Mouse (Mus musculus) small intestine, adult 2 months (tissue): ENCODE results near the gene Zxdc. TPM values are rescaled to one million over a fixed set of nuclear protein-coding genes. Genes with fewer than 3 reads are reported as not detected.

Experiments
- H3K27ac ChIP-seq: fragments of 200-500 bp; 2 replicates; pipeline ENCODE4 v1.5.1; 2012; ENCODE audit warnings: low read depth, low read length, control low read depth, inconsistent platforms; ENCODE audit not compliant: insufficient read depth
- H3K27me3 ChIP-seq: fragments of 200-500 bp; 2 replicates; pipeline ENCODE4 v1.6.1; 2012; ENCODE audit warnings: mild to moderate bottlenecking, moderate library complexity, low read length, inconsistent platforms; ENCODE audit not compliant: control insufficient read depth, insufficient read depth
- H3K36me3 ChIP-seq: fragments of 200-500 bp; 2 replicates; pipeline ENCODE4 v1.6.1; 2012; ENCODE audit warnings: mild to moderate bottlenecking, low read length, control low read depth, inconsistent platforms; ENCODE audit not compliant: control insufficient read depth, insufficient read depth
- H3K4me1 ChIP-seq: fragments of 200-500 bp; 2 replicates; pipeline ENCODE4 v1.6.1; 2012; ENCODE audit warnings: low read length, inconsistent platforms, mixed read lengths; ENCODE audit not compliant: control insufficient read depth, insufficient read depth, insufficient read length
- H3K4me3 ChIP-seq: fragments of 200-500 bp; 2 replicates; pipeline ENCODE4 v1.5.1; 2012; ENCODE audit warnings: low read depth, mild to moderate bottlenecking, control low read depth, inconsistent platforms, low read length, moderate library complexity
- CTCF ChIP-seq: fragments of 200-500 bp; IDR thresholded peaks from 2 replicates; pipeline ENCODE4 v1.5.1; 2012; ENCODE audit warnings: low read depth, mild to moderate bottlenecking, control low read depth, inconsistent platforms, low read length, moderate library complexity, mixed read lengths; ENCODE audit not compliant: insufficient replicate concordance, insufficient read length; ENCODE audit errors: extremely low read depth
- POLR2A ChIP-seq: fragments of 200-500 bp; IDR thresholded peaks from 2 replicates; pipeline ENCODE4 v1.6.1; 2012; ENCODE audit warnings: low read depth, mild to moderate bottlenecking, control low read depth, inconsistent platforms, low read length, moderate library complexity
- whole genome bisulfite sequencing: fragments of 180-500 bp; shearing (Covaris S2); methylation state at CpG from one replicate; pipeline ENCODE4 v1.1.7; 2018; 5-methylcytosine and 5-hydroxymethylcytosine counted together
- polyA plus RNA-seq: library from polyadenylated mRNA; depleted of rRNA; stranded (reverse); fragments of >200 nt; gene quantifications from 2 replicates; pipeline ENCODE4 v1.2.3, GENCODE M21; 2012; rRNA removed

The Zxdc gene
- polyA plus RNA-seq, 1 experiment: 26.8 TPM

DNA sequence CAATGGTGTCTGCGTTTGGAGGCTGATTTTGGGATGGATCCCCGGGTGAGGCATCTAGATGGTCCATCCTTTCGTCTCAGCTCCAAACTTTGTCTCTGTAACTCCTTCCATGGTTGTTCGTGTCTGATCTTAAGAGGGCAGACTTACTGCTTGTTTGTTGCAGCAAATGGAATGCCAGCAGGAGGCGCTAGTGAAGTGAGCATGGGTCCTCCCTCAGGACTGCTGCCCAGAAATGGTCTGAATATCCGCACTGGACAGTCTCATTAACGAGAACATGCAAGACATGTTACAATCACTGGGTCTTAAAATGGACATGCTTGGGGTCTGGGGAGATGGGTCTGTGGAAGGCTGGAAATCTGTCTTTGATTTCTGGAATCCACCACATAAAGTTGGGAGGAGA is 80.9 kb downstream of the Zxdc start:
- WGBS: 15% methylated on average over 7 of the region's 7 CpGs
- H3K27ac ChIP-seq: peak overlapping the region; percentile 71

DNA sequence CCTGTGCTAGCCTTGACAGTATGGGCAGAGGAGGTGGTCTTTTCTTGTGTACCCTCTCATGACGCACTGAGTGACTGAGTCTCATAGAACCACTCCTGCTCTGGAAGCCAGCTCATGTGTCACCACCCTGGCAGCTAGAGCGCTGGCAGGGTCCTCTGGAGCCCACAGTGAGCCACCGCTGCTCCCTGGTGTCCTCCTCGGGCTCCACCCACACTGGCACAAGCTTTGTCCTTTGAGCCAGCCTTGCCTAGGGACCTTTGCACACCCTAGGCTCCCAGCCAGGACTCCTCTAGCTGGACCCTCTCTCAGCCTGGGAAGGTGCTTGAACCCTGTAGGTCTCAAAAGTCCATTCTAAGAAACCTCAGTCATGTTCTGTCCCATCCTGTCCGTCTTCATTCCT is 81.4 kb downstream of the Zxdc start:
- 28% methylated on average over 5 of the region's 5 CpGs for WGBS
- H3K27ac ChIP-seq: peak overlapping the region; percentile 95

More for the DNA sequence above, 80.9 kb downstream of the Zxdc start:
- H3K4me1 ChIP-seq: peaks cover 9% of the 10 kb centered on the region; the same call in 1 of the 2 replicates
- no peaks in the 10 kb centered on the region for H3K36me3 ChIP-seq
- no peaks in the 10 kb centered on the region for H3K27me3 ChIP-seq
- no peak overlapping the region for H3K4me3 ChIP-seq
- TF ChIP-seq CTCF (peak; percentile 80; the same call in 1 of the 2 replicates), POLR2A (no peak)

DNA sequence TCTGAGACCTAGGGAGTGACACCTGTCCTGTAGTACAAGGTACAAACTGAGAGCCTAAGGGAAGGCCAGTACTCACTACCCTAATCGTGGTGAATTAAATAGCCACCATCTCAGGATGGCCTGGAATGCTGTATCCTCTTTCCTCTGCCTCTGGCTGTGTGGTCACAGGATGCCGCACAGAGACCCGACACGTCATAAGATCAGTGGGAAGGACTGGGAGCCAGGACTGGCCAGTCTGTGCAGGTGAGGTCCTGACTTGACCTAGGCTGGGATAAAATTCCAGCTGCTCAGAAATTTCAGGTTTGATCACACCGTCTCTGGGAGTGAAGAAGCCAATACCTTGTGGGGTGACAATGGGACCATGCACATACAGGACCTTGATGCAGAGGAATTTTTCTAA is 82.2 kb downstream of the Zxdc start:
- no peak for TF ChIP-seq POLR2A
- no peak for TF ChIP-seq CTCF
- 75% methylated on average over 5 of the region's 5 CpGs for WGBS
- peak overlapping the region; percentile 67 for H3K27ac ChIP-seq

More for the DNA sequence above, 81.4 kb downstream of the Zxdc start:
- Histone ChIP-seq H3K36me3 (no peaks in the 10 kb centered on the region), H3K4me3 (no peak overlapping the region), H3K4me1 (peaks cover 9% of the 10 kb centered on the region; the same call in 1 of the 2 replicates), H3K27me3 (no peaks in the 10 kb centered on the region)
- no peak for TF ChIP-seq CTCF
- TF ChIP-seq POLR2A: no peak

DNA sequence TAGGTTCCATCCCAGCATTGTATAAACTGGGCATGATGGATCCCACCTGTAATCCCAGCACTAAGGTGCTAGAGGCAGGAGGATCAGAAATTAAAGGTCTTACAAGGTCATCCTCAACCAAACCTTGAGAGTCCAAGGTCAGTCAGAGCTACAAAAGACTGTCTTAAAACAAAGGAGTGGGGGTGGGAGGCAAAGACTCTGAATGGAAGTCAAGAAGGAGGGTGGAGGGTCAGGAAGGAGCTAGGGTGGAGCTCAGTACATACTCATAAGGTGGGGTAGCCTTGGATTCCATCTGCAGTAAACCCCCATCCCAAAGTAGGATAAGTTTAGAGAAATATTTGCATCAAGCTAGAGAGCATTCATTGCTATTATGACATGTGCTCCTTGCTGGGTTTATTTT is 83.3 kb downstream of the Zxdc start:
- no peak overlapping the region for H3K4me3 ChIP-seq
- no peak for TF ChIP-seq CTCF
- no peak for TF ChIP-seq POLR2A
- H3K27me3 ChIP-seq: no peaks in the 10 kb centered on the region
- no peaks in the 10 kb centered on the region for H3K36me3 ChIP-seq
- peaks cover 9% of the 10 kb centered on the region; the same call in 1 of the 2 replicates for H3K4me1 ChIP-seq
- no peak overlapping the region for H3K27ac ChIP-seq

More for the DNA sequence above, 82.2 kb downstream of the Zxdc start:
- peaks cover 9% of the 10 kb centered on the region; the same call in 1 of the 2 replicates for H3K4me1 ChIP-seq
- no peak overlapping the region for H3K4me3 ChIP-seq
- no peaks in the 10 kb centered on the region for H3K27me3 ChIP-seq
- no peaks in the 10 kb centered on the region for H3K36me3 ChIP-seq

Other genes starting within 250 kb of the Zxdc start
- not detected in 2 replicates for gene Vmn1r51, start 246.9 kb upstream of the Zxdc start, polyA plus RNA-seq
- gene Vmn1r52, start 194.7 kb upstream of the Zxdc start, polyA plus RNA-seq: not detected in 2 replicates
- not detected in 2 replicates for gene V1ra8, start 166.7 kb upstream of the Zxdc start, polyA plus RNA-seq
- gene Vmn1r53, start 145.1 kb upstream of the Zxdc start, polyA plus RNA-seq: not detected in 2 replicates
- gene Vmn1r54, start 123.2 kb upstream of the Zxdc start, polyA plus RNA-seq: not detected in 2 replicates
- gene BC048671, start 68.3 kb upstream of the Zxdc start, polyA plus RNA-seq: not detected in 2 replicates
- gene Chst13, start 44.3 kb upstream of the Zxdc start, polyA plus RNA-seq: 0.09 and 0.52 TPM in 2 replicates
- not detected in 2 replicates for gene Uroc1, start 36.2 kb upstream of the Zxdc start, polyA plus RNA-seq
- gene Cfap100, start 59.3 kb downstream of the Zxdc start, polyA plus RNA-seq: not detected in 2 replicates
- gene Klf15, start 93.1 kb downstream of the Zxdc start, polyA plus RNA-seq: 15.0 and 15.1 TPM in 2 replicates
- gene Aldh1l1, start 116.9 kb downstream of the Zxdc start, polyA plus RNA-seq: 20.5 and 53.6 TPM in 2 replicates
- gene Slc41a3, start 235.2 kb downstream of the Zxdc start, polyA plus RNA-seq: 1.5 and 10.7 TPM in 2 replicates